Mouse (Mus musculus) adrenal gland, adult 18-20 months (tissue): ENCODE measurements around the gene Pafah1b1. TPM values are rescaled to one million over a fixed set of nuclear protein-coding genes. Genes with fewer than 3 reads are reported as not detected.

ENCODE experiments used
- DNase-seq, 2 experiments: peaks; one replicate each; pipeline ENCODE4 v3.0.0; 2021 to 2022; ENCODE audit warnings: low spot score in 2 of 2
- total RNA-seq, 2 experiments: library from RNA; stranded (reverse); gene quantifications; 1 replicate in 1 of 2; 2 replicates in 1 of 2; pipeline ENCODE4 v1.2.3; 2021

Gene Pafah1b1
- total RNA-seq, 2 experiments from 2014 or later, result 185 to 188 TPM

GRCm38 (mm10) chr11:74664906-74665305 is 59.6 kb downstream of the Pafah1b1 start:
- no peak for DNase-seq

- DNase-seq, result no peak
Observed at GRCm38 (mm10) chr11:74664279-74664678, 60.2 kb downstream of the Pafah1b1 start.

- no peak for DNase-seq
Observed at GRCm38 (mm10) chr11:74662221-74662620, 62.2 kb downstream of the Pafah1b1 start.

DNA sequence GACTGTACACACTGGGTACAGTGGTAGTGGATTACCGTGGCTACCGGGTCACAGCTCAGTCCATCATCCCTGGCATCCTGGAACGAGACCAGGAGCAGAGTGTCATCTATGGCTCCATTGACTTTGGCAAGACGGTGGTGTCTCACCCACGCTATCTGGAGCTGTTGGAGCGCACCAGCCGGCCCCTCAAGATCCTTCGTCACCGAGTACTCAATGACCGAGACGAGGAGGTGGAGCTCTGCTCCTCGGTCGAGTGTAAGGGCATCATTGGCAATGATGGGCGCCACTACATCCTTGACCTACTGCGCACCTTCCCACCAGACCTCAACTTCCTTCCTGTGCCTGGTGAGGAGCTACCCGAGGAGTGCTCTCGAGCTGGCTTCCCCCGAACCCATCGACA is 62.8 kb downstream of the Pafah1b1 start:
- peak in 1 of 2 experiments; percentile 15 for DNase-seq

GRCm38 (mm10) chr11:74660336-74660735 is 64.1 kb downstream of the Pafah1b1 start:
- DNase-seq, result peak in 1 of 2 experiments; percentile 14

GRCm38 (mm10) chr11:74655941-74656340 is 68.5 kb downstream of the Pafah1b1 start:
- DNase-seq, result peak in 1 of 2 experiments; percentile 46

DNA sequence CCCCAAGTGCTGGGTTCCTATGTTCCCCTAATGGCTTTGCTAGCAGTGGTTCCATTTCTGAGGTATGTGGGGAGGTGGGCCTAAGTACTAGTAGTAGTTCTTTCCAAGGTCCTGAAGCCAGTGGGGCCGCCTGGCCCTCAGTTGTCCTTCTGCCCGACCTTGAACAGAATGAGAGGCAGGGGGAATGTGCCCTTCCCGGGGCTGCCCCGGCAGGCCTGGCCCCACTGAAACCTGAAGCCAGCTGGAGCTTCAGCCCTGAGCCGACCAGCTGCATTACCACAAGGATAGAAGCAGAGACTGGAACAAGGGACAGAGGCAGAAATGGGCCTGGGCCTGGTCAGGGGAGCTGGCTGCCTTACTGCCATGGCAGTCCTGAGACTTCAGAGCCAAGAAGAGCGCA is 71.1 kb downstream of the Pafah1b1 start:
- peak in 1 of 2 experiments; percentile 28 for DNase-seq

- DNase-seq, result no peak
Observed at GRCm38 (mm10) chr11:74652791-74653191, 71.7 kb downstream of the Pafah1b1 start.

DNA sequence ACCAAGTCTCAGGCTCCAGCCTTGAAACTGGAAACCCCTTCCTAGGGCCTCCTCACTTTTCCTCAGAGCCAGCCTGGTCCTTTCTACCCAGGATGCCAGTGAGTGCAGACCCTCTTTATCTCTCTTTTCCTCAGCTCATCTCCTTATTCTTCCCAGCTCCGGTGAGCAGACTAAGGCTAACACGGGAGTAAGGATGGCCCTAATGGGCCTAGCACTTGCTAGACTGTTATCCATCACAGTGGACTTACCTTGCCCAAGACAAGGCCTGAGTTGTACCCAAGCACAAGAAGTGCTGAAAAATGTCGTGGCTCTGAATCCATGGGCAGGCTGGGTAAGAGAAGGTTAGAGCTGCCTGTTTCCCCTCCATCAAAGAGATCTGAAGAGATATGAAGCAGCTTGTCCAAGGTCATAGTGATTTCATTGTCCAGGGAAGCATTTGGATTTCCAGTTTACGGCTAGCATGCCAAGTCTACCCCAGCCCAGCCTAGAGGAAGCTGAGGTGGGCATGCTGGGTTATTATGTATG is 73.8 kb downstream of the Pafah1b1 start:
- DNase-seq, result no peak

GRCm38 (mm10) chr11:74649647-74650551 is 74.6 kb downstream of the Pafah1b1 start:
- DNase-seq, result peak; percentile 55

GRCm38 (mm10) chr11:74649095-74649646 is 75.3 kb downstream of the Pafah1b1 start, which contains the start of gene Cluh:
Gene Cluh (plus strand): TSS chr11:74649495.
- peak; percentile 100 for DNase-seq

DNA sequence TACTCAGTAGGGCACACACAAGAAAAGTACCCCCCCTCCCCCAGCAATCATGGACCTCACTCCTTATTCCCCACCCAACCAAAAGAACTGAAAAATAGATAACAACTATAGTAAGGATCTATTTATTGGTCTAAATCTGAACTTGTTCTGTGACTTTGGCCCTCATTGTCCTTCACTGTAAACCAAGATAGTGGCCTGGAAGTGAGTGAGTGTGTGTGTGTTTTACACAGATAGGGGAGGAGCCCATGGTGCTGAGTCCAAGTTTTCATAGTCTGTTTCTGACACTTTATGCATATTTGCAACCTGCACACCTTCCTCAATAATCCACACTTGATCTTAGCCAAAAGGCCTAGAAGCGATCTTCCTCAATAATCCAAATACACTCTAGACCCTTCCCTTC is 75.8 kb downstream of the Pafah1b1 start:
- DNase-seq, result no peak

GRCm38 (mm10) chr11:74647966-74648365 is 76.5 kb downstream of the Pafah1b1 start:
- no peak for DNase-seq

DNA sequence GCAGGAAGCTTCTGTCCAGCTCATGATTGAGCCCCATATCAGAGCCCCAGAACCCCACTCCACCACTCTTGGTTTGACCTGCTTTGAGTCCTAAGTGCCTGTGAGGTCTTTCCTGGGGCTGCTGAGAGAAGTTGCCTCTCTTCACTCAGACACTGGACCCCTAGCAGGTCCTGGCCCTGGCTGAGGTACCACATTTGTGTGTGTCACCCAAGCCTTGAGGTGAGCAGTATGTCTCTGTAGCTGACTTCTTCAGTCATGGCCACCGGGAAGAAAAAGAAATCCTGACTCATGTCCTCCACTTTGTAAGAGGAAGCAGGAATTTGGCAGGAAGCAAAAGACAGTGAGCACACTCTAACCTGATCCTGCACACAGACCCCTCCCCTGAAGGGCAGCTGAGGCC is 84.8 kb downstream of the Pafah1b1 start:
- DNase-seq, result no peak

GRCm38 (mm10) chr11:74638791-74639411 is 85.6 kb downstream of the Pafah1b1 start:
- DNase-seq, result no peak

GRCm38 (mm10) chr11:74637971-74638790 is 86.3 kb downstream of the Pafah1b1 start:
- DNase-seq, result peak; percentile 75 to 81

DNA sequence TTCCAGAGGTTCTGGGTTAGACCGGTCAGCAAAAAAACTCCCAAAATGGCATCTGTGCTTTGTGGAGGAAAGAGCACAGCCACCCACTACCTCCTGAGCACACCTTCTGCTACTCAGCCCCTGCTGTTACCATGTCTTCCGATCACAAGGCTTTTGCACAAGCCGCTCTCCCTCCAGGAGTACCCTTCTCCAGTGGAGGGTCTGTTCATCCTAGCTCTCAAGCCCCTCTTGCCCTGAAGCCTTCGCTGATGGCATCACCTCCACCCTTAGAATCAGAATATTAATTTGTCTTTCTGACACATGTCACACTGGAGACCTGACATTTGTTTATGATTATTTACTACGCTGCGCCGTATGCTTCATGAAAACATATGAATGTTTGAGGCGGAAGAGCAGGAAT is 87.0 kb downstream of the Pafah1b1 start:
- DNase-seq, result no peak

GRCm38 (mm10) chr11:74634490-74635275 is 89.8 kb downstream of the Pafah1b1 start:
- DNase-seq, result peak in 1 of 2 experiments; percentile 59

DNA sequence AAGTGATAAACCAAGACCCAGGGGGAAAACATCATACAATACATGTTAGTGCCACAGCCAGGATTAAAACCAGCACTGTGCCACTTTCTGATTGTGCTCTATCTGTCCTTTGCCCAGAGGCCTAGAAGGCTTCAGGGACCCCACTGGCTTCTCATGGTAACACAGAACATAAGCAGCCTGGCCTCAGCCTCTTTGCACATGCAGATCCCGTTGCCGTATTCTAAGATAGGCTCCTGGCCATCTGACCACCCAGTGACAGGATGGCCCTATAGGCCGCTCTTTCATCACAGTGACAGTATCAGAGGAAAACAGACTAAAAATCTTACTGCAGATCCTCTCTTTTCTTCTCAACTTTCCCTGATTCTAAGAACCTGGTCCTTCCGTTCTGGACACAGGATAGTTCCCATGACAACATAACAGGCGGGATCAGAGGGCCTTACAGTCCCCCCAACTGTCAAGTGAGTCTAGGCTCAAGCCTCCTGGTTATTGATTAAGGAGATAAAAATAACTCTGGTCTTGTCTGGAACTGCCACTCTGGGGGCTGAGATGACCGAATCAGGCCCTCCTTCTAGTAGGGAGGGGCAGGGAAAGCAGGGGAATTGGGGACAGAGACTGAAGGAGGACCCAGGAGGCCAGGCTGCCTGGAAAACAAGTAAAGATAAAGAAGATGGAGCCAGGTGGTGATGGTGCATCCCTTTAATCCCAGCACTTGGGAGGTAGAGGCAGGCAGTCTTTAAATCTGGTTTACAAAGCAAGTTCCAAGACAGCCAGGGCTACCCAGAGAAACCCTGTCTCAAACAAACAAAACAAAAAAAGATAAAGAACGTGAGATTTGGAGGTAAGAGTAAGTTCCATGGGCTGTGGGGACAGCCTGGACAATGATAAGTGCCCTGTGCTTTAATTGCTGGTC is 92.3 kb downstream of the Pafah1b1 start:
- DNase-seq, result no peak
